In genomic region chr2:35109924-35110304, GRCm38 (mm10) we compare ENCODE assay signal across 8 mouse cellular contexts. TPM values are rescaled to one million over a fixed set of nuclear protein-coding genes. Genes with fewer than 3 reads are reported as not detected.
DNase-seq lines count a peak whose midpoint lies in the region; ATAC-seq and TF ChIP-seq lines count a peak whose summit lies in the region.

No protein-coding gene starts in this region.

- TF ChIP-seq CTCF in ES-Bruce4 (IDR thresholded peaks at IDR 0.05; ENCODE audit: low read depth, low read length) = no peak

- no peaks in the 10 kb centered on the region for H3K9me3 ChIP-seq in heart, embryonic 10.5 days
- no peaks in the 10 kb centered on the region for H3K9me3 ChIP-seq in ES-Bruce4 (replicated peaks; ENCODE audit: control insufficient read depth, insufficient read depth, low read length, poor library complexity, severe bottlenecking)
- H3K9me3 ChIP-seq in hindbrain, embryonic 11.5 days (ENCODE audit: control insufficient read depth, low read length) = no peaks in the 10 kb centered on the region
- H3K9me3 ChIP-seq in midbrain, embryonic 11.5 days (ENCODE audit: control insufficient read depth, low read length) = no peaks in the 10 kb centered on the region

- peak overlapping the region; percentile 61 for H3K4me2 ChIP-seq in hindbrain, embryonic 11.5 days (replicated peaks; ENCODE audit: low read depth, low read length)
- peak overlapping the region; percentile 65 for H3K4me2 ChIP-seq in midbrain, embryonic 11.5 days

- no peak for TF ChIP-seq POLR2A in ES-Bruce4 (IDR thresholded peaks at IDR 0.05; ENCODE audit: insufficient read depth, low read length)

- no peak for ATAC-seq in hindbrain, embryonic 11.5 days (ENCODE audit: low FRiP score)
- no peak for ATAC-seq in midbrain, embryonic 11.5 days (ENCODE audit: low FRiP score)

- peak overlapping the region; percentile 94 for H3K27ac ChIP-seq in heart, embryonic 10.5 days
- no peak overlapping the region for H3K27ac ChIP-seq in ES-Bruce4 (ENCODE audit: insufficient read depth, low read length)
- H3K27ac ChIP-seq in hindbrain, embryonic 11.5 days (ENCODE audit: low read depth, low read length) = no peak overlapping the region; the same call in 1 of the 2 replicates
- no peak overlapping the region for H3K27ac ChIP-seq in midbrain, embryonic 11.5 days (ENCODE audit: low read depth, low read length)

- peaks cover 4% of the 10 kb centered on the region for H3K36me3 ChIP-seq in heart, embryonic 10.5 days
- no peaks in the 10 kb centered on the region for H3K36me3 ChIP-seq in ES-Bruce4 (ENCODE audit: control insufficient read depth, insufficient read depth, low read length, poor library complexity, severe bottlenecking)
- H3K36me3 ChIP-seq in hindbrain, embryonic 11.5 days (ENCODE audit: control insufficient read depth, insufficient read depth, low read length) = no peaks in the 10 kb centered on the region
- H3K36me3 ChIP-seq in midbrain, embryonic 11.5 days (ENCODE audit: control insufficient read depth, insufficient read depth, low read length) = no peaks in the 10 kb centered on the region

- H3K27me3 ChIP-seq in heart, embryonic 10.5 days (ENCODE audit: insufficient read depth, poor library complexity, severe bottlenecking) = no peaks in the 10 kb centered on the region
- H3K27me3 ChIP-seq in ES-Bruce4 (ENCODE audit: control insufficient read depth, insufficient read depth, low read length, poor library complexity, severe bottlenecking) = no peaks in the 10 kb centered on the region
- no peaks in the 10 kb centered on the region for H3K27me3 ChIP-seq in hindbrain, embryonic 11.5 days (ENCODE audit: control insufficient read depth, insufficient read depth, low read length)
- no peaks in the 10 kb centered on the region for H3K27me3 ChIP-seq in midbrain, embryonic 11.5 days (ENCODE audit: control insufficient read depth, insufficient read depth, low read length)

- H3K4me3 ChIP-seq in heart, embryonic 10.5 days = peak overlapping the region; percentile 89
- peak overlapping the region; percentile 83 for H3K4me3 ChIP-seq in ES-Bruce4 (ENCODE audit: low read depth, low read length)
- peak overlapping the region; percentile 61 for H3K4me3 ChIP-seq in hindbrain, embryonic 11.5 days (ENCODE audit: low read depth, low read length)
- peak overlapping the region; percentile 81 for H3K4me3 ChIP-seq in midbrain, embryonic 11.5 days (ENCODE audit: low read depth, low read length)

- peaks cover 12% of the 10 kb centered on the region for H3K4me1 ChIP-seq in heart, embryonic 10.5 days
- H3K4me1 ChIP-seq in ES-Bruce4 (ENCODE audit: control insufficient read depth, insufficient read depth, low read length) = no peaks in the 10 kb centered on the region
- H3K4me1 ChIP-seq in hindbrain, embryonic 11.5 days (replicated peaks; ENCODE audit: control insufficient read depth, insufficient read depth, low read length) = no peaks in the 10 kb centered on the region; the same call in 1 of the 2 replicates
- peaks cover 2% of the 10 kb centered on the region; the same call in 1 of the 2 replicates for H3K4me1 ChIP-seq in midbrain, embryonic 11.5 days (ENCODE audit: control insufficient read depth, insufficient read depth, low read length)

- peak overlapping the region; percentile 69 for H3K9ac ChIP-seq in ES-Bruce4 (ENCODE audit: low read depth, poor library complexity, severe bottlenecking)
- peak overlapping the region; percentile 64 for H3K9ac ChIP-seq in hindbrain, embryonic 11.5 days (ENCODE audit: low read depth, low read length)
- peak overlapping the region; percentile 84 for H3K9ac ChIP-seq in midbrain, embryonic 11.5 days (ENCODE audit: low read length)

- 3% methylated on average over 13 of the region's 13 CpGs for WGBS in heart, embryonic 10.5 days
- 2% methylated on average over 13 of the region's 13 CpGs for WGBS in hindbrain, embryonic 11.5 days
- 2% methylated on average over 13 of the region's 13 CpGs for WGBS in midbrain, embryonic 11.5 days

- TF ChIP-seq EP300 in ES-Bruce4 (IDR thresholded peaks at IDR 0.05; ENCODE audit: insufficient read depth, low read depth, low read length) = no peak

- DNase-seq in heart, embryonic 10.5 days (ENCODE audit: low spot score) = no peak
- no peak for DNase-seq in heart, adult 8-10 months (ENCODE audit: low spot score)
- DNase-seq in hindbrain, embryonic 11.5 days (ENCODE audit: low spot score) = no peak
- no peak for DNase-seq in midbrain, embryonic 11.5 days (ENCODE audit: low spot score, missing footprints)
- no peak for DNase-seq in adrenal gland, postnatal 36 days
- DNase-seq in layer of hippocampus, adult 11-12 months (ENCODE audit: low spot score) = no peak
- no peak for DNase-seq in right cerebral cortex, postnatal 4 days

RNA-seq across cellular contexts. Expression of gene Cntrl, which starts 0.6 kb away (rescaled TPM):
- polyA plus RNA-seq in heart, embryonic 10.5 days (2016; fragmentation: Nextera tagmentation; extraction: Ambion mirVana) = 18.4 and 19.0 TPM in 2 replicates
- 1 to 10 TPM; 5.9 to 8.2 (median 6.2) TPM for total RNA-seq in heart, adult 8-10 months (2022)
- 48.2 and 49.0 TPM in 2 replicates for polyA plus RNA-seq in ES-Bruce4 (2011; ENCODE audit: insufficient read depth, insufficient read length, low read depth, missing spikeins)
- 33.0 and 38.6 TPM in 2 replicates for polyA plus RNA-seq in hindbrain, embryonic 11.5 days (2014; fragmentation: Nextera tagmentation; extraction: Ambion mirVana)
- 32.8 and 36.6 TPM in 2 replicates for polyA plus RNA-seq in midbrain, embryonic 11.5 days (2014; fragmentation: Nextera tagmentation; extraction: Ambion mirVana)
- 10 to 100 TPM; 12.0 to 14.6 TPM for total RNA-seq in adrenal gland, postnatal 36 days (2021)

RNA-seq across cellular contexts. Expression of gene AI182371, which starts 8.6 kb away (rescaled TPM):
- 2.0 TPM in 2 replicates for polyA plus RNA-seq in heart, embryonic 10.5 days (2016; fragmentation: Nextera tagmentation; extraction: Ambion mirVana)
- under 1 TPM in 1 of 4 experiments, not detected in 3; 0.25 TPM for total RNA-seq in heart, adult 8-10 months (2022)
- 0.93 and 1.3 TPM in 2 replicates for polyA plus RNA-seq in ES-Bruce4 (2011; ENCODE audit: insufficient read depth, insufficient read length, low read depth, missing spikeins)
- not detected in 2 replicates for polyA plus RNA-seq in hindbrain, embryonic 11.5 days (2014; fragmentation: Nextera tagmentation; extraction: Ambion mirVana)
- not detected in 2 replicates for polyA plus RNA-seq in midbrain, embryonic 11.5 days (2014; fragmentation: Nextera tagmentation; extraction: Ambion mirVana)
- under 1 TPM; 0.26 to 0.40 TPM for total RNA-seq in adrenal gland, postnatal 36 days (2021)

RNA-seq across cellular contexts. Expression of gene Hc, which starts 48.7 kb away (rescaled TPM):
- polyA plus RNA-seq in heart, embryonic 10.5 days (2016; fragmentation: Nextera tagmentation; extraction: Ambion mirVana) = 0.31 TPM in 1 of 2 replicates, not detected in the other
- not detected for total RNA-seq in heart, adult 8-10 months (2022)
- not detected in 2 replicates for polyA plus RNA-seq in ES-Bruce4 (2011; ENCODE audit: insufficient read depth, insufficient read length, low read depth, missing spikeins)
- polyA plus RNA-seq in hindbrain, embryonic 11.5 days (2014; fragmentation: Nextera tagmentation; extraction: Ambion mirVana) = 0.18 and 0.60 TPM in 2 replicates
- polyA plus RNA-seq in midbrain, embryonic 11.5 days (2014; fragmentation: Nextera tagmentation; extraction: Ambion mirVana) = 0.26 and 0.57 TPM in 2 replicates
- total RNA-seq in adrenal gland, postnatal 36 days (2021) = under 1 TPM in 1 of 2 experiments, not detected in 1; 0.83 TPM
